Mouse (Mus musculus) skeletal muscle tissue, adult 2 months (tissue): ENCODE measurements around the gene Cbx5.
"Not testable (repeated sequence)": the region's sequence is repeated elsewhere in the genome, so short reads cannot be mapped to it uniquely, and the experiment has no call there.

Experiments
- DNase-seq: peaks from one replicate; pipeline ENCODE4 v3.0.0-alpha.2; 2012; ENCODE audit warnings: low read depth, low spot score

The Cbx5 gene

GRCm38 (mm10) chr15:103250195-103250740 lies 10.7 kb upstream of the Cbx5 start:
- peak; percentile 54 for DNase-seq

- not testable (repeated sequence) for DNase-seq
Observed at GRCm38 (mm10) chr15:103249511-103249910, 9.9 kb upstream of the Cbx5 start.

GRCm38 (mm10) chr15:103248401-103249313 lies 9.0 kb upstream of the Cbx5 start:
- no peak for DNase-seq

- DNase-seq, result no peak
Observed at GRCm38 (mm10) chr15:103247782-103248400, 8.3 kb upstream of the Cbx5 start.

- DNase-seq, result no peak
Observed at GRCm38 (mm10) chr15:103247078-103247781, 7.6 kb upstream of the Cbx5 start.

GRCm38 (mm10) chr15:103245616-103246015 lies 6.0 kb upstream of the Cbx5 start:
- DNase-seq, result no peak

- no peak for DNase-seq
Observed at GRCm38 (mm10) chr15:103242885-103243284, 3.3 kb upstream of the Cbx5 start.

- DNase-seq, result not testable (repeated sequence)
Observed at GRCm38 (mm10) chr15:103241071-103242018, 1.7 kb upstream of the Cbx5 start.

- peak; percentile 98 for DNase-seq
Observed at GRCm38 (mm10) chr15:103240160-103241028, 778 bp upstream of the Cbx5 start, which contains the start of gene Hnrnpa1. Hnrnpa1 (plus strand) TSS chr15:103240432.

- peak; percentile 93 for DNase-seq
Observed at GRCm38 (mm10) chr15:103239130-103239684, 409 bp downstream of the Cbx5 start.

GRCm38 (mm10) chr15:103237295-103237694 lies 2.3 kb downstream of the Cbx5 start:
- no peak for DNase-seq

- no peak for DNase-seq
Observed at GRCm38 (mm10) chr15:103233119-103233518, 6.5 kb downstream of the Cbx5 start.

- DNase-seq, result no peak
Observed at GRCm38 (mm10) chr15:103228904-103229303, 10.7 kb downstream of the Cbx5 start.

- DNase-seq, result no peak
Observed at GRCm38 (mm10) chr15:103227572-103227971, 12.0 kb downstream of the Cbx5 start.

GRCm38 (mm10) chr15:103227022-103227421 lies 12.6 kb downstream of the Cbx5 start:
- DNase-seq, result no peak

- no peak for DNase-seq
Observed at GRCm38 (mm10) chr15:103224161-103224560, 15.5 kb downstream of the Cbx5 start.

- DNase-seq, result no peak
Observed at GRCm38 (mm10) chr15:103221386-103221785, 18.2 kb downstream of the Cbx5 start.

GRCm38 (mm10) chr15:103220785-103221184 lies 18.8 kb downstream of the Cbx5 start:
- DNase-seq, result no peak

GRCm38 (mm10) chr15:103216052-103216451 lies 23.6 kb downstream of the Cbx5 start:
- DNase-seq, result no peak
